ENCODE assay signal across 20 mouse cellular contexts in genomic region chr7:4675200-4675599, GRCm38 (mm10). TPM values are rescaled to one million over a fixed set of nuclear protein-coding genes. Genes with fewer than 3 reads are reported as not detected.
DNase-seq lines count a peak whose midpoint lies in the region; ATAC-seq and TF ChIP-seq lines count a peak whose summit lies in the region.
"Had no signal": no experiment of that assay in that cellular context is flagged by ENCODE, and none has a peak within 500 bp of the region (broad histone marks: within the 10 kb centered on the region; RNA-seq: fewer than 3 reads in every experiment).

No protein-coding gene starts in this region.

- peaks cover 42% of the 10 kb centered on the region for H3K36me3 ChIP-seq in intestine, embryonic 14.5 days (ENCODE audit: control insufficient read depth, insufficient read depth, low read length)
- peaks cover 29% of the 10 kb centered on the region; the same call in 1 of the 2 replicates for H3K36me3 ChIP-seq in intestine, postnatal 0 days (ENCODE audit: control insufficient read depth, insufficient read depth)
- H3K36me3 ChIP-seq in ES-Bruce4 (ENCODE audit: control insufficient read depth, insufficient read depth, low read length, poor library complexity, severe bottlenecking), result 0 out of 2 replicates have a peak, but pooled peaks cover 6% of the 10 kb centered on the region
- H3K36me3 ChIP-seq in intestine, embryonic 15.5 days, result peaks cover 8% of the 10 kb centered on the region
- peaks cover 9% of the 10 kb centered on the region; the same call in 1 of the 2 replicates for H3K36me3 ChIP-seq in stomach, embryonic 16.5 days (ENCODE audit: control insufficient read depth, insufficient read depth, low read length)
- peaks cover 78% of the 10 kb centered on the region for H3K36me3 ChIP-seq in hindbrain, embryonic 13.5 days

- H3K9ac ChIP-seq in intestine, embryonic 14.5 days (ENCODE audit: low read length), result no peak overlapping the region
- H3K9ac ChIP-seq in intestine, postnatal 0 days (ENCODE audit: low read depth, low read length), result no peak overlapping the region
- no peak overlapping the region for H3K9ac ChIP-seq in ES-Bruce4 (ENCODE audit: low read depth, poor library complexity, severe bottlenecking)
- no peak overlapping the region for H3K9ac ChIP-seq in intestine, embryonic 15.5 days
- H3K9ac ChIP-seq in stomach, embryonic 16.5 days (ENCODE audit: low read length), result no peak overlapping the region
- no peak overlapping the region for H3K9ac ChIP-seq in hindbrain, embryonic 13.5 days
- H3K9ac ChIP-seq: forebrain, embryonic 15.5 days; heart, embryonic 13.5 days had no signal

- no peak overlapping the region for H3K4me3 ChIP-seq in intestine, embryonic 14.5 days (ENCODE audit: low read depth, low read length)
- no peak overlapping the region for H3K4me3 ChIP-seq in intestine, postnatal 0 days (ENCODE audit: low read depth, low read length)
- no peak overlapping the region for H3K4me3 ChIP-seq in ES-Bruce4 (ENCODE audit: low read depth, low read length)
- no peak overlapping the region for H3K4me3 ChIP-seq in intestine, embryonic 15.5 days (replicated peaks)
- no peak overlapping the region for H3K4me3 ChIP-seq in stomach, embryonic 16.5 days (replicated peaks; ENCODE audit: low read length)
- H3K4me3 ChIP-seq in hindbrain, embryonic 13.5 days, result no peak overlapping the region
- H3K4me3 ChIP-seq: embryonic facial prominence, embryonic 10.5 days; forebrain, embryonic 10.5 days; forebrain, embryonic 15.5 days; heart, adult 2 months; heart, embryonic 13.5 days had no signal

- no peak for TF ChIP-seq POLR2A in ES-Bruce4 (IDR thresholded peaks at IDR 0.05; ENCODE audit: insufficient read depth, low read length)

- ATAC-seq in intestine, embryonic 14.5 days (replicated peaks; ENCODE audit: low FRiP score, low TSS enrichment, low read depth), result peak; percentile 80
- ATAC-seq in intestine, postnatal 0 days, result no peak
- peak; percentile 64 for ATAC-seq in intestine, embryonic 15.5 days
- ATAC-seq in stomach, embryonic 16.5 days (ENCODE audit: insufficient read depth, low FRiP score), result peak; percentile 70; the same call in 1 of the 2 replicates
- no peak for ATAC-seq in hindbrain, embryonic 13.5 days (ENCODE audit: low FRiP score)
- ATAC-seq: forebrain, embryonic 15.5 days; hindbrain, embryonic 16.5 days had no signal

- H3K27ac ChIP-seq in intestine, embryonic 14.5 days (ENCODE audit: low read depth), result peak overlapping the region; percentile 34; the same call in 1 of the 2 replicates
- H3K27ac ChIP-seq in intestine, postnatal 0 days (ENCODE audit: low read depth, low read length), result no peak overlapping the region
- H3K27ac ChIP-seq in ES-Bruce4 (ENCODE audit: insufficient read depth, low read length), result 0 out of 2 replicates have a peak overlapping the region, but pooled peaks have one; percentile 44
- no peak overlapping the region for H3K27ac ChIP-seq in intestine, embryonic 15.5 days
- H3K27ac ChIP-seq in stomach, embryonic 16.5 days (ENCODE audit: low read length), result peak overlapping the region; percentile 2; the same call in 1 of the 2 replicates
- H3K27ac ChIP-seq in hindbrain, embryonic 13.5 days, result no peak overlapping the region
- H3K27ac ChIP-seq: embryonic facial prominence, embryonic 10.5 days; forebrain, embryonic 10.5 days; forebrain, embryonic 15.5 days; heart, adult 2 months; heart, embryonic 13.5 days had no signal

- peaks cover 16% of the 10 kb centered on the region; the same call in 1 of the 2 replicates for H3K4me1 ChIP-seq in intestine, embryonic 14.5 days (replicated peaks; ENCODE audit: control insufficient read depth, insufficient read depth, low read length)
- H3K4me1 ChIP-seq in intestine, postnatal 0 days (replicated peaks; ENCODE audit: control insufficient read depth, insufficient read depth, low read length), result no peaks in the 10 kb centered on the region; the same call in 1 of the 2 replicates
- no peaks in the 10 kb centered on the region for H3K4me1 ChIP-seq in ES-Bruce4 (ENCODE audit: control insufficient read depth, insufficient read depth, low read length)
- peaks cover 3% of the 10 kb centered on the region; the same call in 1 of the 2 replicates for H3K4me1 ChIP-seq in intestine, embryonic 15.5 days (replicated peaks)
- H3K4me1 ChIP-seq in stomach, embryonic 16.5 days (ENCODE audit: control insufficient read depth, insufficient read depth, low read length), result no peaks in the 10 kb centered on the region
- no peaks in the 10 kb centered on the region for H3K4me1 ChIP-seq in hindbrain, embryonic 13.5 days (replicated peaks)
- H3K4me1 ChIP-seq: embryonic facial prominence, embryonic 10.5 days; forebrain, embryonic 10.5 days; forebrain, embryonic 15.5 days had no signal

- TF ChIP-seq EP300 in ES-Bruce4 (IDR thresholded peaks at IDR 0.05; ENCODE audit: insufficient read depth, low read depth, low read length), result no peak

- WGBS in intestine, embryonic 14.5 days, result 30% methylated on average over 7 of the region's 7 CpGs
- WGBS in intestine, postnatal 0 days, result 65% methylated on average over 7 of the region's 7 CpGs
- 41% methylated on average over 7 of the region's 7 CpGs for WGBS in intestine, embryonic 15.5 days
- 60% methylated on average over 7 of the region's 7 CpGs for WGBS in stomach, embryonic 16.5 days
- WGBS in hindbrain, embryonic 13.5 days, result 94% methylated on average over 7 of the region's 7 CpGs

- DNase-seq in intestine, embryonic 14.5 days (ENCODE audit: low spot score), result peak; percentile 70
- no peak for DNase-seq in adrenal gland, adult 2 months
- DNase-seq: adrenal gland, adult 8-10 months; adrenal gland, postnatal 36 days; cerebellum, adult 2 months; cerebellum, postnatal 10 days; gastrocnemius, postnatal 10 days; heart, adult 2 months; heart, postnatal 36 days had no signal

- no peaks in the 10 kb centered on the region for H3K9me3 ChIP-seq in intestine, embryonic 14.5 days (ENCODE audit: control insufficient read depth, low read length)
- no peaks in the 10 kb centered on the region for H3K9me3 ChIP-seq in intestine, postnatal 0 days (ENCODE audit: control insufficient read depth)
- H3K9me3 ChIP-seq in ES-Bruce4 (replicated peaks; ENCODE audit: control insufficient read depth, insufficient read depth, low read length, poor library complexity, severe bottlenecking), result no peaks in the 10 kb centered on the region
- no peaks in the 10 kb centered on the region for H3K9me3 ChIP-seq in intestine, embryonic 15.5 days
- H3K9me3 ChIP-seq in stomach, embryonic 16.5 days (replicated peaks; ENCODE audit: control insufficient read depth, low read length), result no peaks in the 10 kb centered on the region
- H3K9me3 ChIP-seq in hindbrain, embryonic 13.5 days, result no peaks in the 10 kb centered on the region
- H3K9me3 ChIP-seq: embryonic facial prominence, embryonic 10.5 days; forebrain, embryonic 10.5 days; forebrain, embryonic 15.5 days; heart, embryonic 13.5 days had no signal

- H3K4me2 ChIP-seq in intestine, embryonic 14.5 days (ENCODE audit: low read length), result no peak overlapping the region
- no peak overlapping the region for H3K4me2 ChIP-seq in intestine, postnatal 0 days (replicated peaks; ENCODE audit: low read depth)
- H3K4me2 ChIP-seq in intestine, embryonic 15.5 days (replicated peaks), result no peak overlapping the region
- no peak overlapping the region for H3K4me2 ChIP-seq in stomach, embryonic 16.5 days (ENCODE audit: low read depth, low read length)
- H3K4me2 ChIP-seq in hindbrain, embryonic 13.5 days, result no peak overlapping the region
- H3K4me2 ChIP-seq: forebrain, embryonic 15.5 days; heart, embryonic 13.5 days had no signal

- no peak for TF ChIP-seq CTCF in intestine, postnatal 0 days (IDR thresholded peaks at IDR 0.05; ENCODE audit: low read depth)
- TF ChIP-seq CTCF in ES-Bruce4 (IDR thresholded peaks at IDR 0.05; ENCODE audit: low read depth, low read length), result no peak

- H3K27me3 ChIP-seq in intestine, embryonic 14.5 days (replicated peaks; ENCODE audit: control insufficient read depth, insufficient read depth, low read length), result no peaks in the 10 kb centered on the region
- no peaks in the 10 kb centered on the region for H3K27me3 ChIP-seq in intestine, postnatal 0 days (replicated peaks; ENCODE audit: control insufficient read depth, insufficient read depth, low read length)
- H3K27me3 ChIP-seq in ES-Bruce4 (ENCODE audit: control insufficient read depth, insufficient read depth, low read length, poor library complexity, severe bottlenecking), result no peaks in the 10 kb centered on the region
- H3K27me3 ChIP-seq in intestine, embryonic 15.5 days (replicated peaks), result no peaks in the 10 kb centered on the region
- H3K27me3 ChIP-seq in stomach, embryonic 16.5 days (ENCODE audit: control insufficient read depth, insufficient read depth, low read length), result no peaks in the 10 kb centered on the region
- no peaks in the 10 kb centered on the region for H3K27me3 ChIP-seq in hindbrain, embryonic 13.5 days
- H3K27me3 ChIP-seq: forebrain, embryonic 15.5 days; heart, embryonic 13.5 days had no signal

RNA-seq across cellular contexts. Expression of gene Hspbp1, which starts 9.7 kb away (rescaled TPM):
- polyA plus RNA-seq in intestine, embryonic 14.5 days (2014; fragmentation: Nextera tagmentation; extraction: Ambion mirVana), result 102 and 105 TPM in 2 replicates
- 43.3 and 45.6 TPM in 2 replicates for polyA plus RNA-seq in intestine, postnatal 0 days (2015; fragmentation: Nextera tagmentation; extraction: Ambion mirVana)
- polyA plus RNA-seq in ES-Bruce4 (2011; ENCODE audit: insufficient read depth, insufficient read length, low read depth, missing spikeins), result 51.8 and 63.3 TPM in 2 replicates
- 92.4 and 98.2 TPM in 2 replicates for polyA plus RNA-seq in intestine, embryonic 15.5 days (2015; fragmentation: Nextera tagmentation; extraction: Ambion mirVana)
- polyA plus RNA-seq in stomach, embryonic 16.5 days (2015; fragmentation: Nextera tagmentation; extraction: Ambion mirVana), result 77.2 and 88.0 TPM in 2 replicates
- 10 to 100 TPM; 38.2 to 50.8 TPM for total RNA-seq in adrenal gland, adult 2 months (2021)
- 65.6 and 73.2 TPM in 2 replicates for polyA plus RNA-seq in adrenal gland, adult 2 months (2012; rRNA removed)
- 128 and 137 TPM in 2 replicates for polyA plus RNA-seq in hindbrain, embryonic 13.5 days (2015; fragmentation: Nextera tagmentation; extraction: Ambion mirVana)

RNA-seq across cellular contexts. Expression of gene Brsk1, which starts 15.2 kb away (rescaled TPM):
- polyA plus RNA-seq in intestine, embryonic 14.5 days (2014; fragmentation: Nextera tagmentation; extraction: Ambion mirVana), result 1.7 and 1.9 TPM in 2 replicates
- 0.89 and 0.98 TPM in 2 replicates for polyA plus RNA-seq in intestine, postnatal 0 days (2015; fragmentation: Nextera tagmentation; extraction: Ambion mirVana)
- 10.9 TPM in 2 replicates for polyA plus RNA-seq in ES-Bruce4 (2011; ENCODE audit: insufficient read depth, insufficient read length, low read depth, missing spikeins)
- 0.63 and 1.1 TPM in 2 replicates for polyA plus RNA-seq in intestine, embryonic 15.5 days (2015; fragmentation: Nextera tagmentation; extraction: Ambion mirVana)
- 0.86 and 0.88 TPM in 2 replicates for polyA plus RNA-seq in stomach, embryonic 16.5 days (2015; fragmentation: Nextera tagmentation; extraction: Ambion mirVana)
- total RNA-seq in adrenal gland, adult 2 months (2021), result 1 to 10 TPM; 3.1 to 6.5 TPM
- polyA plus RNA-seq in adrenal gland, adult 2 months (2012; rRNA removed), result 8.3 and 9.8 TPM in 2 replicates
- 7.2 and 7.5 TPM in 2 replicates for polyA plus RNA-seq in hindbrain, embryonic 13.5 days (2015; fragmentation: Nextera tagmentation; extraction: Ambion mirVana)

RNA-seq across cellular contexts. Expression of gene Ppp6r1, which starts 16.4 kb away (rescaled TPM):
- 7.3 and 8.5 TPM in 2 replicates for polyA plus RNA-seq in intestine, embryonic 14.5 days (2014; fragmentation: Nextera tagmentation; extraction: Ambion mirVana)
- 4.7 and 5.8 TPM in 2 replicates for polyA plus RNA-seq in intestine, postnatal 0 days (2015; fragmentation: Nextera tagmentation; extraction: Ambion mirVana)
- polyA plus RNA-seq in ES-Bruce4 (2011; ENCODE audit: insufficient read depth, insufficient read length, low read depth, missing spikeins), result 58.6 and 66.3 TPM in 2 replicates
- polyA plus RNA-seq in intestine, embryonic 15.5 days (2015; fragmentation: Nextera tagmentation; extraction: Ambion mirVana), result 8.1 and 9.0 TPM in 2 replicates
- 2.8 and 3.8 TPM in 2 replicates for polyA plus RNA-seq in stomach, embryonic 16.5 days (2015; fragmentation: Nextera tagmentation; extraction: Ambion mirVana)
- 10 to 100 TPM; 81.8 to 92.3 TPM for total RNA-seq in adrenal gland, adult 2 months (2021)
- polyA plus RNA-seq in adrenal gland, adult 2 months (2012; rRNA removed), result 114 and 134 TPM in 2 replicates
- 9.7 and 12.4 TPM in 2 replicates for polyA plus RNA-seq in hindbrain, embryonic 13.5 days (2015; fragmentation: Nextera tagmentation; extraction: Ambion mirVana)

RNA-seq across cellular contexts. Expression of gene Tmem86b, which starts 44.0 kb away (rescaled TPM):
- polyA plus RNA-seq in intestine, embryonic 14.5 days (2014; fragmentation: Nextera tagmentation; extraction: Ambion mirVana), result 2.5 and 3.8 TPM in 2 replicates
- 25.1 and 31.4 TPM in 2 replicates for polyA plus RNA-seq in intestine, postnatal 0 days (2015; fragmentation: Nextera tagmentation; extraction: Ambion mirVana)
- polyA plus RNA-seq in ES-Bruce4 (2011; ENCODE audit: insufficient read depth, insufficient read length, low read depth, missing spikeins), result 3.8 and 5.5 TPM in 2 replicates
- 9.1 and 11.7 TPM in 2 replicates for polyA plus RNA-seq in intestine, embryonic 15.5 days (2015; fragmentation: Nextera tagmentation; extraction: Ambion mirVana)
- 2.3 and 3.4 TPM in 2 replicates for polyA plus RNA-seq in stomach, embryonic 16.5 days (2015; fragmentation: Nextera tagmentation; extraction: Ambion mirVana)
- total RNA-seq in adrenal gland, adult 2 months (2021), result 1 to 10 TPM; 5.2 to 7.4 TPM
- polyA plus RNA-seq in adrenal gland, adult 2 months (2012; rRNA removed), result 11.6 and 17.8 TPM in 2 replicates
- polyA plus RNA-seq in hindbrain, embryonic 13.5 days (2015; fragmentation: Nextera tagmentation; extraction: Ambion mirVana), result 3.5 and 3.8 TPM in 2 replicates

RNA-seq across cellular contexts. Expression of gene Tmem150b, which starts 49.8 kb away (rescaled TPM):
- polyA plus RNA-seq in intestine, embryonic 14.5 days (2014; fragmentation: Nextera tagmentation; extraction: Ambion mirVana), result 0.66 and 0.85 TPM in 2 replicates
- polyA plus RNA-seq in intestine, postnatal 0 days (2015; fragmentation: Nextera tagmentation; extraction: Ambion mirVana), result 20.7 and 21.5 TPM in 2 replicates
- polyA plus RNA-seq in ES-Bruce4 (2011; ENCODE audit: insufficient read depth, insufficient read length, low read depth, missing spikeins), result not detected in 2 replicates
- polyA plus RNA-seq in intestine, embryonic 15.5 days (2015; fragmentation: Nextera tagmentation; extraction: Ambion mirVana), result 2.2 and 3.6 TPM in 2 replicates
- 0.76 and 0.90 TPM in 2 replicates for polyA plus RNA-seq in stomach, embryonic 16.5 days (2015; fragmentation: Nextera tagmentation; extraction: Ambion mirVana)
- under 1 TPM; 0.40 to 0.55 TPM for total RNA-seq in adrenal gland, adult 2 months (2021)
- 0.30 and 0.42 TPM in 2 replicates for polyA plus RNA-seq in adrenal gland, adult 2 months (2012; rRNA removed)
- 0.12 and 0.19 TPM in 2 replicates for polyA plus RNA-seq in hindbrain, embryonic 13.5 days (2015; fragmentation: Nextera tagmentation; extraction: Ambion mirVana)
- total RNA-seq: heart, adult 2 months had no signal
- polyA plus RNA-seq: cerebellum, adult 2 months; heart, postnatal 0 days had no signal

Comparison
In these comparisons a context has a peak if more than half of its experiments do, and no peak if none do; other contexts are left out.
1. ATAC-seq: peak in intestine, embryonic 14.5 days (single experiment), intestine, embryonic 15.5 days (single experiment) and stomach, embryonic 16.5 days (single experiment); none in intestine, postnatal 0 days (single experiment) and hindbrain, embryonic 13.5 days (single experiment).
2. H3K27ac ChIP-seq: peak in intestine, embryonic 14.5 days (single experiment), ES-Bruce4 (single experiment) and stomach, embryonic 16.5 days (single experiment); none in intestine, postnatal 0 days (single experiment), intestine, embryonic 15.5 days (single experiment) and hindbrain, embryonic 13.5 days (single experiment).